Mouse (Mus musculus): Measurements from ENCODE around the gene Dip2b.
A peak's percentile ranks its signal among the peaks of the same experiment; 100 is the strongest.

Gene Dip2b

DNA sequence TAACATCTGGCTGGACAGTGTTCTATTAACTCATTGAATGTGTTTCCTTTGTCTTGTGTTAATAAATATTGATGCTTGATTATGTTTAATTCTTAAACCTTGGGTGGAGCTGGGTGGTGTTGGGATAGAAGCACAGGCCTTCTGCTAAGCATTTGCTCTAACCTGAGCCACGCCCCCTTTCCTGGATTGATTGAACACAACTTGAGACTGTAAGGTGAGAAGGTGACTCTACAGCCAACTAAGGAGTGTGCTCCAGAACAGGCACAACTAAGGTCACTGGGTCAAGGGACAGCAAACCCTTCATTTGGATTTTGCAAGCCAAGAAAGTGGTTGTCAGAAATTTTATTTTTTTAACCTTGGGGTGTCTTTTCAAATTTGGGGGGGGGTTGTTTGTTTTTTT is 180.9 kb downstream of the Dip2b start:
- DNase-seq (ENCODE audit: low spot score in 2 of 2) = no peak

DNA sequence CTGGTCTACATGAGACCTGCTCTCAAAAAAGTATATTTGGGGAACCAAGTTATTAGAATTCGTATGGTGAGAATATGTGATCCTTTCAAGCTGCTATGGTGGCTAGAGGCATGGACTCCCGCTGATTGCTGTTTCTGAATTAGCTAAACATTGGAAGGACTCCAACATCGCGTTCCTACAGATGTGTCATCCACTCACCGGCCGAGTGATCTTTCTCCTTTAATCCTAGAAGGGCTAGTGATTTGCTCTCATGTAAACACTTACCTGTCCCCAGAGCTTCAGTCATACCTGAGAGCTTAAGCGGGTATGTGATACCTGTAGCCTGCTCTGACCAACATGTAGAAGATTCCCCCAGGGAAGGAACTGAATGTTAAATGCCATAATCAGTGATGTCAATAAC is 182.5 kb downstream of the Dip2b start:
- no peak for DNase-seq (ENCODE audit: low spot score in 2 of 2)

DNA sequence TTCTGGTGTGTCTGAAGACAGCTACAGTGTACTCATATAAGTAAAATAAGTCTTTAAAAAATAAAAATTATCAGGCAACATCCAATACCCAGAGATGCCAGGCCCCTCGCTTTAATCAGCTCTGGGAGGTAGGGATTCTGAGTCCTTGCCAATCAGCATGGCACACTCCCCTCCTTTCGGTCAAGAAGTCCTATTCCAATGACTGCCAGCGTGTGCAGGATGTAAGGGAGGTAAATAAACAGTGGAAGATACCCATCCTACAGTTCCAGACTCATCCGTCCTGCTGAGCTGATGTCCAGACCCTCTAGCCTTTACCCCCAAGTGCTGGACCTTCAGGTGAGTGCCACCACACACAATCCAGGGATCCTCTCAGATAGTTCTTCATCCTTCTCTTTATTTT is 186.9 kb downstream of the Dip2b start:
- no peak for DNase-seq (ENCODE audit: low spot score in 2 of 2)

DNA sequence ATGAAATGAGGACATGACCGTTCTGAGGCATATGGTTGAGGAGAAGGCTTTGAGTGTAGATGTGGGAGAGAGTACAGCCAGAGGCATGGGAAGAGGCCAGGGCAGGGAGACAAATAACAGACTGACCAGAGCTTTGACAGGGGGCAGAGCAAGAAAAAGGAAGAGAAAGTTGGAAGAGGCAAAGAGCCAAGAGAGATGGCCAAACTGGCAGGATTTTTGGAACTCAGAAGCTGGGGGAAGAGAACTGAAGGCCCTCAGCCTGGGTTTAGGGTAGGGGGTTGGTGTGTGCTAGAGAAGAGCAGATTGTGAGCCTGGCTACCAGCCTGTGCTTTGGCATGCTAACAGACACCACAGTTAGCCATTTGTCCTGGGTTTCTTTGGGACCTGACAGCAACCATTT is 187.4 kb downstream of the Dip2b start:
- DNase-seq (ENCODE audit: low spot score in 2 of 2) = no peak

DNA sequence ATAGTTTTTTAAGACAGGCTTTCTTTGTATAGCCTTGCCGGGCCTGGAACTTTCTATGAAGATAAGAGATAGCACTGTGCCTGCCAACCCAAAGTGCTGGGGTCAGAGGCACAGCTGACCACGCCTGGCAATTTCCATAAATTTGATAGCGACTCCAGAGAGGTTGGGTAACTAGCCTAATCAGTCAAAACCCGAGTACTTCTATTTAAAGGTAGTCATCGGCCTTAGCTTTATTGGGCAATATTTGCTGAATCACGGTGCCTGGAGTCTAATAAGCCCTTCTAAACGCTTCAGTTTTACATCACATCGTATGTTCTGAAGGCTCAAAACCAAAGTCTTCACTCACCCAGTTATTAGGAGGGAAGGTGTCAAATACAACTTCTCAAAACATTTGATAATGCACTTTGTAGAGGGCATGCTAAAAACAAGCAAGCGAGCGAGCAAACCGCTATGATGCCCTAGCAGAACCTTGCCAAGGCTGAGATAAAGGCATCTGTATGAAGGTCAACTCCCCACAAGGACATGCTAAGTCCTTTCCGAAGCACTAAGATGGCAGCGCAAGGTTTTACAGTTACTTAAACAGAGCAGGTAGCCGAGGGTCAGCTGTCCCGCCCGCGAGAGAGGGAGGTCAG is 188.7 kb downstream of the Dip2b start:
- peak in 1 of 2 experiments; percentile 18 for DNase-seq (ENCODE audit: low spot score in 2 of 2)

DNA sequence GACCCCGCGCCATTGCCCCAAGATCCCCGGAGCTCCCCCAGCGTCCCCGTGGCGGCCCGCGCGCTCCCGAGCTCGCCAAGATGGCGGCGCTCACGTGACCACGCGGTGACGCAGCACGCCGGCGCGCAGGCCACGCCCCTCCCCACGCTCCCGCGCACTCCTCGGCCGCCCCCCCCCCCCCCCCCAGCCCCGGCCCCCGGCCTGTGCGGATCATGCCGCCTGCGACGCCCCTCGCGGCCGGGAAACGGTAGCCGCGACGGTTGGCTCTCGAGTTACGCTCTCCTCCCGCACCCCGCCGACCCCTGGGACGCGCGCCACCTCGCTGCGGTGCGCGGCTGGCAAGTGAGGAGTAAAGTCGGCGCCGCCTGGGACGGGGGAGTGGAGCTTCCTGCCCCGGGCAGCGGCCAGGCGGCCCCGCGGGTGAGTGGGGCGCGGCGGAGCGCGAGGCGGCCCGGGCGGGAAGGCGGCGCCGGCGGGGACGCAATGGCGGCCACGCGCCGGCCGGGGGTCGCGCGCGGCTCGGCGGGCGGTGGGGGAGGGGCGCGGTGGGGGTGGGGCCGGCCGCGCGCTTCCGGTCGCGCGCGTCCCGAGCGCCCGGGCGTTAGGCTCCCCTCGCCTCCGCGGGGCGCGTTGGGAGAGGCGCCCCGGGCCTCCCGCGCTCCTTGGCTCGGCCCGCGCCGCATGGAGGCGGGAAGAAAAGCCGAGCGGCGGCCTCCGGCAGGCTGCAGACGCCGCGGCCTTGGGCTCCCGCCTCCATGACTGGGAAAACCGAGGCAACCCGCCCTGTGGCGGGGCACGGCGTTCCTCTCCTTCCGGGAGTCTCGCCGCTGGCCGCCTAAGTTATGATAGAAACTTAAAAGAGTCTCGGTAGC is 189.4 kb downstream of the Dip2b start, which contains the start of gene Atf1:
Gene Atf1, plus strand, starts transcription at position 157 of the 872 bp plus-strand sequence.
- peak; percentile 80 to 91 for DNase-seq (ENCODE audit: low spot score in 2 of 2)

DNA sequence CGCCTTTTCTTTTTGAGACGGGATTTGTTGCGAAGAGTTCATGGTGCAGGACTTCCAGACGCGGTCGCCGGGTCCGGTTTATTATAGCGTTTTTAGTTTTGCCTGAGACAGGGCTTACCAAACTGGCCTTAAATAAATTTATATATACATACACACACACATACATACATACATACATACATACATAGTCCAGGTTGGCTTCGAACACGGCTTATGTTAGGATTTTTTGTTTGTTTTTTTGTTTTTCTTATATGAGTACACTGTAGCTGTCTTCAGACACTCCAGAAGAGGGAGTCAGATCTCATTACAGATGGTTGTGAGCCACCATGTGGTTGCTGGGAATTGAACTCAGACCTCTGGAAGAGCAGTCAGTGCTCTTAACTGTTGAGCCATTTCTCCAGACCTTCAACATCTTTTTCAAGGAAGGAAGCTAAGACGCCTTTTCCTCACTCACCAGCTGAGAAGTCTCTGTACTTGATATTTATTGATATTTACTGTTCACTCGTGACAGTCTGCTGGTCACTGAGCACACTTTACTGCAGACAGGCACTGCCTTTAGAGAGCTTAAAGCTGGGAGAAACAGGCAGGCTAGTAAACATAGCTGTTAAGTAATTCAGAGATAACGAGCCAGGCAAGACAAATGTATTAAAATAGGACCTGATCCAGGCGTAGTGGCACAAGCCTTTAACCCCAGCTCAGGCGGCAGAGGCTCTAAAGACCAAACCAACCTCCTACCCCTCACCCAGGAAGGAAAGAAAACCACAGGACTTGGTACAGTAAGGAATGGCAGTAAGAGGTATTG is 190.3 kb downstream of the Dip2b start:
- DNase-seq (ENCODE audit: low spot score in 2 of 2) = no peak

DNA sequence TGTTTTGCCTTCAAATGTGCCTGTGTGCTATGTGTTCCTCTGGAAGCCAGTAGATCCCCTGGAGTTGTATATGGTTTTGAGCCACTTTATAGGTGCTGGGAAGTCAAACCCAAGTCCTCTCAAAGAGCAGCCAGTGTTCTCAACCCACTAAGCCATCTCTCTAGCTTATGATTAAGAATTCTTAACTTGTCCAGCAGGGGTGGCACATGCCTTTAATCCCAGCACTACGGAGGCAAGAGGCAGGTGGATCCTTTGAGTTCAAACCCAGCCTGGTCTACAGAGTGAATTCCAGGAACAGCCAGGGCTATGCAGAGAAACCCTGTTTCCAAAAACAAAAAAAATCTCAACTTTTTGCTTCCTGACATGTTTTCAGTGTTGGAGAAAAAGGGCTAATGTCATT is 192.2 kb downstream of the Dip2b start:
- no peak for DNase-seq (ENCODE audit: low spot score in 2 of 2)

DNA sequence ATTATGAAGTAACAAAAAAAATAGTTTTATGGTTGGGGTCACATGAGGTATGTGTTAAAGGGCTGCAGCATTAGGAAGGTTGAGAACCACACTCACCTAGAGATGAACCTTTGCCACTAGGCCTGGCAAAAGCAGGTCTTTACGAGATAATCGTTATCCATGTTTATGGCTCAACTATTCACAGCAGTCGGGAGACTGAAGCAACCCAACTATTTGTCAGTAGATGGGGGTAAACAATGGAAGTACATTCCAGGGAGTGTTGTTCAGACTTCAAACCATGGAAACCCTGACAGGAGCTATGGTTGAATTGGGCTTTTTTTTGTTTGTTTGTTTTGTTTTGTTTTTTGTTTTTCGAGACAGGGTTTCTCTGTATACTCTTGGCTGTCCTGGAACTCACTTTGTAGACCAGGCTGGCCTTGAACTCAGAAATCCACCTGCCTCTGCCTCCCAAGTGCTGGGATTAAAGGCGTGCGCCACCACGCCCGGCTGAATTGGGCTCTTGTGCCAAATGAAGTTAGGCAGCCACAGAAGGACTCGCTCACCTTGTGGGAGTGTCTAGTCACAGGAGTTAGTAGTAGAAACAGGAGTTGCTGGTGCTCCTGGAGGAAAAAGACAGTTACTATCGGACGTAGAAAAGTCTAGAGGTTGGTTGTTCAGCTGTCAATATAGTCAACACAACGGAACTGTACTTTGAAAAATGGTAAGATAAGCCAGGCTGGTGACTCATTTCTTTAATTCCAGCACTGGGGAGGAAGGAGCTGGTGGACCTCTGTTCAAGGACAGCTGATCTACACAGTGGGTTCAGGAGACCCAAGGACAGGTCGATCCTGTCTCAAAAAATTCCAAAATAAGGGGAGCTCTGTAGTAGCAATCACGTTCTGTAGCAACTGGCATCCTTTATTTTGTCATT is 193.4 kb downstream of the Dip2b start:
- DNase-seq (ENCODE audit: low spot score in 2 of 2) = no peak

DNA sequence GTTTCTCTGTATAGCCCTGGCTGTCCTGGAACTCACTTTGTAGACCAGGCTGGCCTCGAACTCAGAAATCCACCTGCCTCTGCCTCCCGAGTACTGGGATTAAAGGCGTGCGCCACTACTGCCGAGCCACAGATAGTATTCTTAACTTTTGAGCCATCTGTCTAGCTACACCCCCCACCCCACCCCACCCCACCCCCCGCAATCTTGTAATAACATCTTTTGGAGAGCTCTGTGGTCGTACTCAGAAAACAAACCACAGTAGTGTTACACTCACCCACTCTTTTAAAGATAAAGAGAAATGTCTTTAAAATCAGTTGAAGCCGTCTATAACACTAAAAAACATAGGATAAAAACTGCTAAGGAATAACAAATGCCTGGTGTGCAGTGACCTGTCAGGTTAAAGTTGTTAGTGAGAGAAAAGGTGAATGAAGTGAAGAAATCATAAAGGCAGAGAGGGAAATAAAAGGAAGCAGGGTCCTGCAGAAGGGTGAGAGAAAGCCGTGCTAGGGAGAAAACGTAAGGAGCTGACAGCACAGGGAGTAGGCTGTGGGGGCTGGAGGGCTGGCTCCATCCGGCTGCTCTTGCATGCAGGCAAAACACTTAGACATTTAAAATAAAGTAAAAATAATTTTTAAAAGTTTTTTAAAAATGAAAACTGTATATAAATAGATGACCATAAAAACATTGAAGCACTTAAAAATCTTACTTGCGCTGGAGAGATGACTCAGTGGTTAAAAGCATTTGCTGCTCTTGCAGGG is 196.9 kb downstream of the Dip2b start:
- DNase-seq (ENCODE audit: low spot score in 2 of 2) = no peak

DNA sequence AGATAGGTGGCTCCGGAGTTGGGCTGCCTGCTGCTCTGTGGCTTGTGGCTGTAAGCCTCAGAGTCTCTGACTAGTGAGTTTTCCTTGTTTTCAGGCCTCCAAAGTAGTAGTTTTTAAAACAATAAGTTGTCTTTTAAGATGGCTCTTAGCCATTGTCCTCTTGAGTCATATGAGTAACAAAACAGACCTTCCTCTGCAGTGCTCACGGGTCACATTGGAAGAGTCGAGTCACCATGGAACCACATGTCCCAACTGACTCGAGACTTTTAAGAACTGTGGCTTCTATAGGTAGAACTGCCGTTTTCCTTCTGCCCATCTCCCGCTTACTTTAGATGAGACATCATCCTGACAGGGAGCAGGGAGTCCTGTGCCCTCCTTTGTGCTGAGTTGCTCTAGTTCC is 198.5 kb downstream of the Dip2b start:
- no peak for DNase-seq (ENCODE audit: low spot score in 2 of 2)

DNA sequence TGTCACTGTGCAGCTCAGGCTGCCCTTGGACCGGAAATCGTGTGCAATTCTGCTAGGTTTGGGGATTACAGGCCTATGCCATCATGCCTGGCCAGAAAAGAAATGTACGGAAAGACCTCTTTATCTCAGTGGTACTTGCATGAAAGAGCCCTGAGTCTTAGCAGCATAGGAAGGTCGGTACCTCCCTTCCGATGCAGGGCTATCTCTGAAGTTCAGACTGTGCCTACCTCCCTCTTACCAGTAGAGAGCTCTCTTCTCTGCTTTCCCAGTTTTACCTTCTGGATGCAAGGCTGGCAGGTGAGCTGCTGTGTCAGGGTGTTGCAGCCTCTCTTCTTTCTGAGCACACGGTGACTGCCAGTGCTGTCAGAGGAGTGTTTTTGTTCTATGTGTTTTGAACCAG is 203.3 kb downstream of the Dip2b start:
- no peak for DNase-seq (ENCODE audit: low spot score in 2 of 2)

DNA sequence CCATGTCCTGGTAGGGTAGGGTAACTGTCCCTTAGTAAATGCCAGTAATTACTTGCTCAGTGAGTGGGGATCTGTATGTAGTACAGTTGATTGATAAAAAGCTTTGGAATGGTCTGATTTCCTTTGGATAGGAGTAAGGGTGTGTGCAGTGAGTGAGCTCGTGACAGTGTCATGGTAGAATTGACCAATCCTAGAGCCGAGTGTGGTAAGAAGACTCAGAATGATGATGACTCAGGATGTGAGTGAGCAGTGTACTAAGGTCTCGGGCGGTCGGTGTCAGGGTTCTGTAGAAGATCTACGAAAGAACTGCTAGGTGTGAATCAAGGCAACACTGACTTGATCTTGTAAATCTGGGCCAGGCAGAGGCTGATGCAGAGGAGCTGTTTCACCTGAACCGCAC is 207.5 kb downstream of the Dip2b start:
- no peak for DNase-seq (ENCODE audit: low spot score in 2 of 2)

DNA sequence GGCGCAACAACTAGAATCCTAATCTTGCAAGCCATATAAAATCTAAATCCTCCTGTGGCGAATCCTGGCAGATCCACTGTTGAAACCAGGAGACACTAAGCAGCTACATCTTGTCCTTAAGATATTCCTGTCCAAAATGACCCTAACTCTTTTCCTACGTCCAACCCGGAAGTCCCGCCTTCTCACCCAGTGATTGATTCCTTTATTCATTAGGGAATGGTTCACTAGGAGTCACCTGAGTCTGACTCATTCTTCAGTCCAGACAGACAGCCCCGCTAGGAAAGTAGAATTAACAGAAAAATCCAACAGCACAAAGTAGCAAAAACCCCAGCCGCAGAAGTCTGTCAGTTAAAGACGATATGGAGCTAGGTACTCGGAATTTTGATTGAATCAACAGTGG is 208.8 kb downstream of the Dip2b start:
- DNase-seq (ENCODE audit: low spot score in 2 of 2) = no peak

DNA sequence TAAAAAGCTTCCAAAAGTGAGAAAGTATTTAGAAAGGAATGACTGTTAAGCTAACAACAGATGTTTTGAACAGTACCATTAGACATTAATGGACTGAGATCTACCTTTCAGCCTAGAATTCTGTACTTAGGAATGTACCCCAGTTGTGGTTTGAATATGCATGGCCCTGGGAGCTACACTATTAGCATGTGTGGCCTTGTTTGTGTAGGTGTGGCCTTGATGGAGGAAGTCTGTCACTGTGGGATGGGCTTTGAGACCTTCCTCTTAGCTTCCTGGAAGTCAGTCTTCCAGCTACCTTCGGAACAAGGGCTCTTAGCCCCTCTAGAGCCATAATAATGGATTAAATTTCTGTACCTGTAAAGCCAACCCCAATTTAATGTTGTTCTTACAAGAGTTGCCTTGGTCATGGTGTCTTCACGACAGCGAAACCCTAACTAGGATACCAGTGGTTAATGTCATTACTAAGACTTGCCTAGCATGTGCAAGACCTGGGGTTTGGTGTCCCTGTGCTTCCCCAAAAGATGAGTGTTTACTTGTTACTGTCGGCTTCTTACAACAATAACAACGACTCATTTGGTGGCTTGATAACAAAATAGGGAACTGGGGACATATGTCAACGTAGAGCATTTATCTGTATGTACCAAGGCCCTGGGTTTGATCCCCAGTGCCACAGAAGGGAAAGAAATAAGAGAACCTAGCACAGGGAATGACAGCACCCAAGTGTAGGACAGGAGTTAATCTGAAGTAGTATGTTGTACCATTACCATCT is 210.4 kb downstream of the Dip2b start:
- DNase-seq (ENCODE audit: low spot score in 2 of 2) = no peak

DNA sequence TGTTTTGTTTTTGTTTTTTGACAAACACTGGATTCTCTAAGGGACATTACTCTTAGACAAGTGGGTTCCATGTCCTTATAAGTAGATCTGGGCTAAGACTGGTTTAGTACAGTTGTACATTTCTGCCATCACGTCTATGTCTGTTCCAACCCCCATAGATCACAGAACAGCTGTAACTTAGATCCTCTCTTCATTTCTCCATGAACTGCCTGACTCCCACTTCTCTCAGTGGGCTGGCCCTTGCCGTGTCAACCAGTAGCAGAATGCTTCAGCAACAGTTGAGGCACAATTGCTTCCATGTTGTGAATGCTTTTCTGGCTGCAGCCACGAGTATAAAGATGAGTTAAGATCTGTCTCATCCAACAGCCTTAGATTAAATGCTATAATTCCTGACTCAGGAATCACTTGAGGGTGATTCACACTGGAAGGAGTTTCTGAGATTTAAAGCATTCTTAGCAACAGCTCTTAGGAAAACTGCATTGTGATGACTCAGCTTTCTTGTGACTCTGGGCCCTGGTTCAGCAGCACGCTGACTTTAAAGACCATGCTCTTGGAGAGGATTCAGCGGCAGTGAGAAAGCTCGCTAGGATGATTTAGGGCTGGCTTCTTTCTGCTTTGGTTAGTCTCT is 212.8 kb downstream of the Dip2b start:
- peak in 1 of 2 experiments; percentile 26 for DNase-seq (ENCODE audit: low spot score in 2 of 2)

DNA sequence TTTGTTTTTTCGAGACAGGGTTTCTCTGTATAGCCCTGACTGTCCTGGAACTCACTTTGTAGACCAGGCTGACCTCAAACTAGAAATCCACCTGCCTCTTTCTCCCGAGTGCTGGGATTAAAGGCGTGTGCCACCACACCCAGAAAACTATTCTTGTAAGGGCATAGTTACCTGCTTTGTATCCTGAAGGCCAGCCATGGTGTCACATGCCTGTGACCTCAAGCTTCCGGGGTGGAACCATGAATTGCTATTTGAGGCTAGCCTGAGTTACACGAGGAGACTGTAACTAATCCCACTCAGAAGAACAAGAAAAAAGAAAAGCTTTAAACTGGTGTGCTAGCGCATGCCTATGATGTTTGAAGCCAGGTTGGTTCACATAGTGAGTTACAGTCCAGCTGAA is 217.9 kb downstream of the Dip2b start:
- DNase-seq (ENCODE audit: low spot score in 2 of 2) = no peak

DNA sequence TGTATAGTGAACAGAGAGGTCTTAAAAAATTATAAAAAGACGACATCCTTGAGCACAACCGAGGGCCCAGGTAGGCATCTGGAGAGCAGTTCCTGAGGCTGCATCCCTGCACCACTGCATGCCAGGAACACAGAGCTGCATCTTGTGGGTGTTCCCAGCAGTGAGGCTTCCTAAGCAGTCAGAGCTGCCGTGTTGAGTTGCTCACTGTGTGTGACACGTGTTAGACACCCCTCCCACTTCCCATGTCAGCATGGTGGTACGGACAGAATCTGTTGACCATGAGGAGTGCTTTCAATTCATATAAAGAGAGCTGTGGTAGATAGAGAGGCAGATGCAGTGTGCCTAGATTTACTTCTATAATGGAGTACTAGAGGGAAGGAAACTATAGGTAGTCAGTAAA is 218.8 kb downstream of the Dip2b start:
- no peak for DNase-seq (ENCODE audit: low spot score in 2 of 2)

DNA sequence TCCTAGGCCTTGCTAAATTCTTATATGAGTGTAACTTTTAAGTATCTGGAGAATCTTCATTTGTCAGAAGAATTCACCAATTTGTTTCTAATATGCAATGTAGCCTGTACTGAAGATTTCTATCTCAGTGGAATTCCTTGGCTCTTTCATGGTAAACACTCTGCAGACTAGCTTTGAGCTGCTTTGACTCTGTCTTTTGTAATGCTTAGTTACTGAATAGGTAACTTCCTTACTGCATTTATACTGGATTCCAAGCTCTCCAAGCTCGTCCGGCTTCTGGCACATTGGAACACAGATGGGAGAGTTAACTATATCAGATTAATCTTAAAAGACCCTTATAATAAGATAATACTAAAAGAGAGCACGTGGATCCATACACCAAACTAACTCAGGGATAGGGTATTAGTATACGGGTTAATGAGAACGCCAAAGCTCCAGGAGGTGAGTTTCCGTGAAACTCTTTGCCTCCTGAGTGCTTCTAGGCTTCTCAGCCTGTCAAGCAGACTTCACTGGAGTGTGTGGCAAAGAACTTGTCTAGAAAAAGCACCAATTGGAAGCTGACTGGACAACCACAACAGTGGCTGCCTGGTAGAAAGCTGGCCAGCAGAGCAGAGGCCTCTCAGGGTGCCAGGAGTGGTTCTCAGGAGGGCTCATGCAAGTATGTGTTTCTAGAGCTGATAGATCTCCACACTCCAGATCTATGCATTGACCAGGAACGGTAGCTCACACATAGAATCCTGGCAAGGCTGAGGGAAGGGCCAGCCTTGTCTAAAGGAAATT is 220.4 kb downstream of the Dip2b start:
- DNase-seq (ENCODE audit: low spot score in 2 of 2) = no peak

Data from urinary bladder, adult 18-20 months (tissue).